Mouse (Mus musculus) bone marrow, adult 2 months (tissue): ENCODE results near the gene Styxl1.

Experiments used
- CTCF ChIP-seq: fragments of 200-500 bp; IDR thresholded peaks from 2 replicates; pipeline ENCODE4 v1.5.1; 2011; ENCODE audit warnings: low read length, control low read depth; ENCODE audit not compliant: control insufficient read depth, insufficient read depth
- POLR2A ChIP-seq: fragments of 200-500 bp; IDR thresholded peaks from 2 replicates; pipeline ENCODE4 v1.6.1; 2011; ENCODE audit warnings: low read depth, mild to moderate bottlenecking, control low read depth, low read length, borderline replicate concordance; ENCODE audit not compliant: control insufficient read depth

GRCm38 (mm10) chr5:135725391-135725841 is 52.8 kb downstream of the Styxl1 start:
- TF ChIP-seq CTCF, result no peak
- no peak for TF ChIP-seq POLR2A
